Mouse (Mus musculus) midbrain, embryonic 11.5 days (tissue): ENCODE measurements at regions not wholly inside any gene's neighbourhood (a gene's known extent, or its start where the extent isn't known, plus 50 kb on each side); places are given as distances from the start of the nearest gene placed in this dataset.

Experiments
- ATAC-seq: fragments of 200-750 bp; cut with Nextera tagmentation; 2 replicates; pipeline ENCODE4 v1.8.0; 2017; ENCODE audit warnings: moderate TSS enrichment, moderate library complexity; ENCODE audit not compliant: low FRiP score
- DNase-seq: peaks from one replicate; pipeline ENCODE4 v3.0.0; 2015; ENCODE audit warnings: low spot score; ENCODE audit errors: missing footprints
- H3K27ac ChIP-seq: fragments of 300-500 bp; sonication (generic); 2 replicates; pipeline ENCODE4 v1.5.1; 2014; ENCODE audit warnings: low read depth, low read length
- H3K27me3 ChIP-seq: fragments of 300-500 bp; sonication (generic); 2 replicates; pipeline ENCODE4 v1.6.1; 2014; ENCODE audit warnings: mild to moderate bottlenecking, low read length, moderate library complexity, mixed read lengths; ENCODE audit not compliant: control insufficient read depth, insufficient read depth
- H3K36me3 ChIP-seq: fragments of 300-500 bp; sonication (generic); 2 replicates; pipeline ENCODE4 v1.6.1; 2014; ENCODE audit warnings: mild to moderate bottlenecking, low read length, moderate library complexity, mixed read lengths; ENCODE audit not compliant: control insufficient read depth, insufficient read depth
- H3K4me1 ChIP-seq: fragments of 300-500 bp; sonication (generic); 2 replicates; pipeline ENCODE4 v1.6.1; 2014; ENCODE audit warnings: low read length; ENCODE audit not compliant: control insufficient read depth, insufficient read depth
- H3K4me2 ChIP-seq: fragments of 300-500 bp; sonication (generic); 2 replicates; pipeline ENCODE4 v1.6.1; 2014; ENCODE audit warnings: mild to moderate bottlenecking, moderate library complexity
- H3K4me3 ChIP-seq: fragments of 300-500 bp; sonication (generic); 2 replicates; pipeline ENCODE4 v1.5.1; 2014; ENCODE audit warnings: low read depth, low read length
- H3K9ac ChIP-seq: fragments of 300-500 bp; sonication (generic); 2 replicates; pipeline ENCODE4 v1.6.1; 2014; ENCODE audit warnings: low read length
- H3K9me3 ChIP-seq: fragments of 300-500 bp; sonication (generic); 2 replicates; pipeline ENCODE4 v1.6.1; 2016; ENCODE audit warnings: low read length; ENCODE audit not compliant: control insufficient read depth
- WGBS: fragments of 180-500 bp; shearing (Covaris S2); extraction: QIAGEN DNeasy Blood & Tissue Kit; methylation state at CpG from one replicate; pipeline ENCODE4 v1.1.7; 2014; 5-methylcytosine and 5-hydroxymethylcytosine counted together

DNA sequence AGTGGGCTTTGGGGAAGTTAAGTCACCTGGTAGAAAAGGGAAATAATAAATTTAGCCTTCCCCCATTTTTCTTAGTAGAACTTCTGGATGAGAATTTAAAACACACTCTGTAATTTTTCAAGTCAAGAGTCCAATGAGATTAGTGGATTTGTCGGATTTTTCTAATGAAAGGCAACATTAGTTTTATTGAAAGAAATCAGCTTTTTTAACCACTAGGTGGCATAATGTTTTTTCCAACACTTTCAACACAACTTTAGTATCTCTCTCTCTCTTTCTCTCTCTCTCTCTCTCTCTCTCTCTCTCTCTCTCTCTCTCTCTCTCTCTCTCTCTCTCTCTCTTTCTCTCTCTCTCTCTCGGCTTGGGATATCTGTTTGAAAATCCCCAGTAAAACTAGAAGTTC is 173.7 kb downstream of the Fbxo8 start:
- Histone ChIP-seq H3K27me3 (no peaks in the 10 kb centered on the region), H3K36me3 (no peaks in the 10 kb centered on the region), H3K27ac (no peak overlapping the region), H3K4me3 (no peak overlapping the region), H3K9me3 (no peaks in the 10 kb centered on the region), H3K4me2 (no peak overlapping the region), H3K9ac (no peak overlapping the region), H3K4me1 (no peaks in the 10 kb centered on the region)
- WGBS: 66% methylated on average over 2 of the region's 2 CpGs
- ATAC-seq (no peak), DNase-seq (no peak)

DNA sequence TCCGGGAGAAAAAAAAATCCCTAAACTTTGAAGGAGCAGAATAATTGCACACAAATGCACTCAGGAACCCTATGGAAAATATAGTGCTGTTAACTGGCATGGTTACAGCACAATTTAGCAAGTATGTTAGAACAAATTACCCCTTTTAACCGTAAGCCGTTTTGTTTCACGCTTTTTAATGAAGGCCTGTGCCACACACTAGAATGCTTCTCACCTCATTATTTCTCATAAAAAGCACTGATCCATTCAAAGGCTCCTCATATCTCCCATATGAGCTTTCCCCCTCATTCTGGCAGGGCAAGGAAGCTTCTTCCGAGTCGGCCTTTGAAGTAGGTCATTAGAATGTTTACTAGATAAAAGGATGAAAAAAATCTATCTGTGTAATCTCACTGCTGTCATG is 182.4 kb downstream of the Fbxo8 start:
- ATAC-seq: no peak
- Histone ChIP-seq H3K4me1 (no peaks in the 10 kb centered on the region), H3K9me3 (no peaks in the 10 kb centered on the region), H3K27ac (no peak overlapping the region), H3K4me3 (no peak overlapping the region), H3K36me3 (no peaks in the 10 kb centered on the region), H3K9ac (no peak overlapping the region), H3K27me3 (no peaks in the 10 kb centered on the region), H3K4me2 (no peak overlapping the region)
- no peak for DNase-seq
- WGBS: 86% methylated on average over 6 of the region's 6 CpGs

DNA sequence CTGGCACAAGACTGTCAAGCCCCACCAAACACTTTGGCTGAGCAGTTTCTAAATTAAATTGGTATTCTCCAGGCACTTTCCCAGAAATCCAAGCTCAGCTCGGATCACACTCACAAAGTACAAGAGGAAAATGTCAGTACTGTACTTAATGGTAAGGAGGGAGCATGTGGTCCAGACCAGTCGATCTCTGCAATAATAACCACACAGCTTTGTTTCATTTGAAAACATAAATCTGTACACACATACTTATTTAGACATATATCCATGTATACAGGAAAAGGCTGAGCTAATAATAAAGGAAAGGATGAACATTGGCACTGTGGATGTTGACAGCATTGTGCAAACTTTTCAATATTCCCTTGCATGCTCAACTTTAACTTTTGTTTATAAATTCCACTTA is 184.1 kb downstream of the Fbxo8 start:
- no peaks in the 10 kb centered on the region for H3K36me3 ChIP-seq
- no peak overlapping the region for H3K27ac ChIP-seq
- no peak overlapping the region for H3K9ac ChIP-seq
- H3K4me3 ChIP-seq: no peak overlapping the region
- H3K27me3 ChIP-seq: no peaks in the 10 kb centered on the region
- no peak for ATAC-seq
- 86% methylated on average over 2 of the region's 2 CpGs for WGBS
- no peak overlapping the region for H3K4me2 ChIP-seq
- no peaks in the 10 kb centered on the region for H3K9me3 ChIP-seq
- no peak for DNase-seq
- no peaks in the 10 kb centered on the region for H3K4me1 ChIP-seq

DNA sequence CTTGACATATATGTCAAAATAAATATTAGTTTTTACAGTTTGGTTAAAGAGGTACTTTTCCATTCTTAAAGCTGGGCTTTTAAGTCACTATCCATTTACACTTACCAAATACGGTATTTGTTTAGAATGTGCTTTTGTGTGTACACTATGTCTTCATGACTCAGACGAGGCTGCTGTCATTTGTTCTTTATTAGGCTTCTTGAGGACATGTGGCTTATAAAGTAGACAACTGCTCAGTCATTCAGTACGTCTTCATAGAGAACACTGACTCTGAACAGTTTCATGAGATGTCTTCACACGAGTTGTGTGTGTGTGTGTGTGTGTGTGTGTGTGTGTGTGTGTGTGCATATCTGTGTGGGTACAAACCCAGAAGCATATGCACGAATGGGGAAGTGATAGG is 216.1 kb downstream of the Fbxo8 start:
- DNase-seq (no peak), ATAC-seq (no peak)
- no peaks in the 10 kb centered on the region for H3K36me3 ChIP-seq
- H3K9ac ChIP-seq: no peak overlapping the region
- no peak overlapping the region for H3K27ac ChIP-seq
- no peaks in the 10 kb centered on the region for H3K9me3 ChIP-seq
- H3K4me3 ChIP-seq: no peak overlapping the region
- 77% methylated on average over 5 of the region's 5 CpGs for WGBS
- H3K27me3 ChIP-seq: no peaks in the 10 kb centered on the region
- H3K4me2 ChIP-seq: no peak overlapping the region
- no peaks in the 10 kb centered on the region for H3K4me1 ChIP-seq

DNA sequence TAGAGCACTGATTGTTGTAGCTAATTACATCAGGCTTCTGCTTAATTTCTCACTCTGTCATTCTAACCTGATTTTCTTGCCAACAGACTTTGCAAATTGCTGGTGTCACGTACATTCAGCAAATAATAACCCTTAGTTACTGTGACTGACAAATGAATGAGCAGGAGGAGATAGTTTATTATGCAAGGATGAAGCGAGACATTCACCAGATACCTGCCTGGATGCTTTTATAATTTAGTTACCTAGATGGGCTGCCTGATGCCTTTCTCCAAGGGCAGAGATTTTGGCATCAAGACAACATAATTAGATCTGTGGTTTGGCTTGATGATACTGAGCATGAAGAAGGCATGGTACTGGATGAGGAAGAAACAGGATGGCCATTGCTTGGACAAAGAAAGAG is 233.6 kb downstream of the Fbxo8 start:
- Histone ChIP-seq H3K9ac (no peak overlapping the region), H3K36me3 (no peaks in the 10 kb centered on the region), H3K4me1 (no peaks in the 10 kb centered on the region), H3K4me2 (no peak overlapping the region), H3K4me3 (no peak overlapping the region), H3K27me3 (no peaks in the 10 kb centered on the region), H3K27ac (no peak overlapping the region), H3K9me3 (no peaks in the 10 kb centered on the region)
- ATAC-seq (no peak), DNase-seq (no peak)
- WGBS: 77% methylated on average over 2 of the region's 2 CpGs

DNA sequence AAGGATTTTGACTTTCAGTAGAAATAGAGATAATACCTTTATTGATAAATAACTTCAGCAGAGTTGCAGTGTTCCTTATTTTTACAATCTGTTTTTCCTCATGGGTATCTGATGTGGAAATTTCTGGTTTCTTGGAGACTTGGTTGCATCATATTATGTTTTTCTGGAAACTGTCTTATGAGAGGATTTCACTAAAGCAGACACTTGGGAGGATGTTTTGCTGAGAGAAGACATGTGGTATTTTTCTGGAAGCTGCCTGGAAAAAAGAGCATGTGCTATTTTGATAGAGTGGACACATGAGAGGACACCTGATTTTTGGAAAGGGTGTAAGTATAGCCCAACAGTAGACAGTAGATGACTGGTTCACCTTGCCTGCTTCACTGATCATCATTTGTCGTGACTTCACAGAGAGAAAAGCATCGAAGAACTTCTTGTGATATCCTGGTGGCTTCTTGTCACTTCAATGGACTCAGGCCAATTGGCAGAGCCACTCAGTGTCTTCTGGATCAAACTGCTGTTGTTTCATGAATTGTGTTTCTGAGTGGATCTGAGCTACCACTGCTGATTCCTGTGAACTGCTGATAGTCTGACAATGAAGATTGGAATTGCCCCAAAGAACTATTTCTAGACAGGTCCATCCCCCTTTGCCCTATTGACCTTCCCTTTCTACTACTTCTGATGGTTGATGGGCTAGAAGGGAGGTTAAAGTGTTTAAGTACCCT is 238.8 kb downstream of the Fbxo8 start:
- no peaks in the 10 kb centered on the region for H3K36me3 ChIP-seq
- H3K27ac ChIP-seq: no peak overlapping the region
- no peaks in the 10 kb centered on the region for H3K9me3 ChIP-seq
- no peak overlapping the region for H3K4me2 ChIP-seq
- H3K27me3 ChIP-seq: no peaks in the 10 kb centered on the region
- no peaks in the 10 kb centered on the region for H3K4me1 ChIP-seq
- 87% methylated on average over 2 of the region's 2 CpGs for WGBS
- DNase-seq (no peak), ATAC-seq (no peak)
- H3K9ac ChIP-seq: no peak overlapping the region
- H3K4me3 ChIP-seq: no peak overlapping the region

DNA sequence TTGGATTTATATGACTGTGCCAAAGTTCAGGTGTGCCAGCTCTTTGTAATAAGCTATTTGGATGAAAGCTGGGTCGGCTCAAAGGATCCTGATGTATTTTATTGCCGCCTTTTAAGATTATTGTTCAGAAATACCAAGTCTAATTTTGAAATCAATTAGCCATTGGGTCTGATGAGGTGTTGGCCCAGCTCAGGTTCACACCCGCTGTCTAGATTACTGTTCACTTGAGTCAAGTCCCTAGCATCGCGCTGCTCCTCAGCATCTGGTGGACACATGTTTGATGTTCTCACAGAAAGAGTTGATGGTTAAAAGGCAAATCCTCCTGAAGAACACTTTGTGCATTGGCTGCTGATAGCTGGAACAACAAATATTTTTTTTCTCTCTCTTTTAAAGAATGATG is 281.8 kb downstream of the Fbxo8 start:
- Histone ChIP-seq H3K27me3 (no peaks in the 10 kb centered on the region), H3K36me3 (no peaks in the 10 kb centered on the region), H3K4me2 (no peak overlapping the region), H3K9ac (no peak overlapping the region), H3K4me3 (no peak overlapping the region), H3K9me3 (no peaks in the 10 kb centered on the region), H3K27ac (no peak overlapping the region), H3K4me1 (no peaks in the 10 kb centered on the region)
- DNase-seq: no peak
- ATAC-seq: no peak
- WGBS: 92% methylated on average over 5 of the region's 5 CpGs

DNA sequence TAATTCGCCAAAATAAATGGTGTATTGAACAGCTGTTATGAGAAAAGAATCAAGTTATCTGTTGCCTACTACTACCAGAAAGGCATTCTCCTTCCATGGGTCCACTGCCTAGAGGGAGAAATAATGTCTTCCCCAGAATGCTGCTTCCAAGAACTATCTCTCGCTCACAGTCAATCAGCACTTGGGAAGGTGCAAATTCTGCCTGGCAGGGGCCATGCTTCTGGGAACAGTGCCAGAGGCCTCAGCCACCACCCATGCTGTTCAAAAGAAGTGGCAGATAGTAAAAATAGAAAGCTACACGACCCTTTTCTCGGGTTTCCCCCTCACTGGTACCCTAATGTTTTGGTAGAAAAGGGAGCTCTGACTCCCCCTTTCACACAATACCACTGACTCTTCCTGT is 282.2 kb downstream of the Fbxo8 start:
- no peak overlapping the region for H3K4me2 ChIP-seq

DNA sequence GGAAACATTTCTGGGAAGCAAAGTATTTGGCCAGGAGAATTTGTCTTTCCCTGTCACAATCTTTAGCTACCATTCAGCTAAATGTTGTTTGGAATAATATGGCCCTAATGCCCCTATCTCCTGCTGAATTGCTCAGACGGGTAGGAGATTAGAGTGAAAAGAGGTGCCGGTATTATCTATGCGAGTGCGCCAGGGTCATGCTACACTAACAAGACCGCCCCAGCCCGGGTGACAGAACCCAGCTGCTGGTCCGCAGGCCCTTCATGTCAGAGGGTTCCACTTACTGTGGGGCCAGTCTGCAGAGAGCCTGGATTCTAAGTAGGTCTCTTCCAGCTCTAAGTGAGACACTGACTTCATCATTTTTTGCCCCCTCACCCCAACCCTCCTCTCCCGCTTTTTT is 332.6 kb downstream of the Fbxo8 start:
- H3K27me3 ChIP-seq: no peaks in the 10 kb centered on the region
- DNase-seq (no peak), ATAC-seq (peak; percentile 40; the same call in 1 of the 2 replicates)
- no peaks in the 10 kb centered on the region for H3K4me1 ChIP-seq
- H3K27ac ChIP-seq: no peak overlapping the region
- H3K9ac ChIP-seq: no peak overlapping the region
- WGBS: 41% methylated on average over 8 of the region's 8 CpGs
- H3K4me3 ChIP-seq: no peak overlapping the region
- H3K9me3 ChIP-seq: no peaks in the 10 kb centered on the region
- no peak overlapping the region for H3K4me2 ChIP-seq
- H3K36me3 ChIP-seq: no peaks in the 10 kb centered on the region

More for the DNA sequence above, 282.2 kb downstream of the Fbxo8 start:
- Histone ChIP-seq H3K27me3 (no peaks in the 10 kb centered on the region), H3K4me1 (no peaks in the 10 kb centered on the region), H3K27ac (no peak overlapping the region), H3K9ac (no peak overlapping the region), H3K4me3 (no peak overlapping the region), H3K9me3 (no peaks in the 10 kb centered on the region), H3K36me3 (no peaks in the 10 kb centered on the region)
- 62% methylated on average over 4 of the region's 4 CpGs for WGBS
- DNase-seq (no peak), ATAC-seq (no peak)
